Mouse (Mus musculus): ENCODE data around the gene 4930539E08Rik.

Gene 4930539E08Rik

GRCm38 (mm10) chr17:28930392-28931074, 15.4 kb upstream of the 4930539E08Rik start:
- DNase-seq (ENCODE audit: low read depth in 2 of 2, low spot score in 2 of 2) = no peak

- DNase-seq (ENCODE audit: low read depth in 2 of 2, low spot score in 2 of 2) = no peak
Measured at GRCm38 (mm10) chr17:28929369-28929768, 14.2 kb upstream of the 4930539E08Rik start.

GRCm38 (mm10) chr17:28928004-28928403, 12.9 kb upstream of the 4930539E08Rik start:
- no peak for DNase-seq (ENCODE audit: low read depth in 2 of 2, low spot score in 2 of 2)

- DNase-seq (ENCODE audit: low read depth in 2 of 2, low spot score in 2 of 2) = peak; percentile 36 to 50
Measured at GRCm38 (mm10) chr17:28926866-28927635, 11.9 kb upstream of the 4930539E08Rik start.

- DNase-seq (ENCODE audit: low read depth in 2 of 2, low spot score in 2 of 2) = peak; percentile 66 to 71
Measured at GRCm38 (mm10) chr17:28926380-28926779, 11.3 kb upstream of the 4930539E08Rik start.

- DNase-seq (ENCODE audit: low read depth in 2 of 2, low spot score in 2 of 2) = no peak
Measured at GRCm38 (mm10) chr17:28924957-28925595, 10.0 kb upstream of the 4930539E08Rik start.

- no peak for DNase-seq (ENCODE audit: low read depth in 2 of 2, low spot score in 2 of 2)
Measured at GRCm38 (mm10) chr17:28922096-28922495, 7.0 kb upstream of the 4930539E08Rik start.

- DNase-seq (ENCODE audit: low read depth in 2 of 2, low spot score in 2 of 2) = no peak
Measured at GRCm38 (mm10) chr17:28921086-28921485, 6.0 kb upstream of the 4930539E08Rik start.

GRCm38 (mm10) chr17:28916520-28916919, 1.4 kb upstream of the 4930539E08Rik start:
- DNase-seq (ENCODE audit: low read depth in 2 of 2, low spot score in 2 of 2) = no peak

- DNase-seq (ENCODE audit: low read depth in 2 of 2, low spot score in 2 of 2) = no peak
Measured at GRCm38 (mm10) chr17:28913940-28914339, 1.2 kb downstream of the 4930539E08Rik start.

- no peak for DNase-seq (ENCODE audit: low read depth in 2 of 2, low spot score in 2 of 2)
Measured at GRCm38 (mm10) chr17:28913200-28913599, 1.9 kb downstream of the 4930539E08Rik start.

GRCm38 (mm10) chr17:28910139-28910538, 5.0 kb downstream of the 4930539E08Rik start:
- DNase-seq (ENCODE audit: low read depth in 2 of 2, low spot score in 2 of 2) = no peak

GRCm38 (mm10) chr17:28909252-28909941, 5.7 kb downstream of the 4930539E08Rik start:
- DNase-seq (ENCODE audit: low read depth in 2 of 2, low spot score in 2 of 2) = peak; percentile 30 to 67

- DNase-seq (ENCODE audit: low read depth in 2 of 2, low spot score in 2 of 2) = no peak
Measured at GRCm38 (mm10) chr17:28907959-28908358, 7.2 kb downstream of the 4930539E08Rik start.

GRCm38 (mm10) chr17:28905377-28905916, 9.7 kb downstream of the 4930539E08Rik start:
- DNase-seq (ENCODE audit: low read depth in 2 of 2, low spot score in 2 of 2) = no peak

GRCm38 (mm10) chr17:28904546-28905376, 10.4 kb downstream of the 4930539E08Rik start:
- peak; percentile 56 to 68 for DNase-seq (ENCODE audit: low read depth in 2 of 2, low spot score in 2 of 2)

GRCm38 (mm10) chr17:28901559-28901958, 13.6 kb downstream of the 4930539E08Rik start:
- no peak for DNase-seq (ENCODE audit: low read depth in 2 of 2, low spot score in 2 of 2)

GRCm38 (mm10) chr17:28899427-28899826, 15.7 kb downstream of the 4930539E08Rik start:
- no peak for DNase-seq (ENCODE audit: low read depth in 2 of 2, low spot score in 2 of 2)

- DNase-seq (ENCODE audit: low read depth in 2 of 2, low spot score in 2 of 2) = no peak
Measured at GRCm38 (mm10) chr17:28898249-28898648, 16.9 kb downstream of the 4930539E08Rik start.

- no peak for DNase-seq (ENCODE audit: low read depth in 2 of 2, low spot score in 2 of 2)
Measured at GRCm38 (mm10) chr17:28897817-28898216, 17.3 kb downstream of the 4930539E08Rik start.
